Mouse (Mus musculus) heart, postnatal 10 days (tissue): ENCODE measurements at regions not wholly inside any gene's neighbourhood (a gene's known extent, or its start where the extent isn't known, plus 50 kb on each side); places are given as distances from the start of the nearest gene placed in this dataset.
A peak's percentile ranks its signal among the peaks of the same experiment; 100 is the strongest.

Experiments
- DNase-seq, 2 experiments: peaks; one replicate each; pipeline ENCODE4 v3.0.0; 2021
- intact Hi-C: fragments of 180-260 bp; cut with DNase I; formaldehyde crosslinking; loops from one replicate; pipeline ENCODE4 v1.15.1; 2025

- intact Hi-C loops, result no loop called here
- DNase-seq, result peak; percentile 61 to 80
Measured at GRCm38 (mm10) chr5:121078531-121078930, 68.6 kb upstream of the Rph3a start.

- no peak for DNase-seq
- intact Hi-C loops, result no loop called here
Measured at GRCm38 (mm10) chr5:121076741-121077140, 66.8 kb upstream of the Rph3a start.

- peak; percentile 35 to 58 for DNase-seq
- intact Hi-C loops, result no loop called here
Measured at GRCm38 (mm10) chr5:121068821-121069220, 58.9 kb upstream of the Rph3a start.

DNA sequence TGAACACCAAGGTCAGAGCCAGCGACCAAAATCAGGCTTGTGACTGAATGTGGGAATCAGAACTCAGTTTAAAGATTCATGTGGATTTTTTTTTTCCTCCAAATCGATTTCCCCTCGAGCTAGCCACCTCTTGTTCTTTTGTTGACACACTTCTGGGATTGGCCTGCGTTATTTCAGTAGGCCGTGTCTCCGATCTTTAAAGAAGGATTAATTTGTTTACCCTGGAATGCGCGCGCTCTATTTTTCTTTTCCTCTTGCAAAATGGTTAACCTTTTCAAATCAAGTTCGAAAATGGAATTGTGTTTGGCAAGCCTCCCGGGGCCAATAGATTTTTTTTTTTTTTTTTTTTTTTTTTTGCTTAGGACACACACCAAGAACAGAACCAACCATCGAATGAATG lies 54.8 kb upstream of the Rph3a start:
- no peak for DNase-seq
- intact Hi-C loops, result no loop called here

- intact Hi-C loops, result no loop called here
- DNase-seq, result no peak
Measured at GRCm38 (mm10) chr5:121062930-121063584, 53.2 kb upstream of the Rph3a start.

- DNase-seq, result no peak
Measured at GRCm38 (mm10) chr5:121061688-121062087, 51.8 kb upstream of the Rph3a start.

More at GRCm38 (mm10) chr5:121061688-121062087, 51.8 kb upstream of the Rph3a start:
- intact Hi-C loops, result no loop called here
